Mouse (Mus musculus) G1E (cell line): ENCODE data around the gene Mfsd4a. TPM values are rescaled to one million over a fixed set of nuclear protein-coding genes. Genes with fewer than 3 reads are reported as not detected.
A peak's percentile ranks its signal among the peaks of the same experiment; 100 is the strongest.

Experiments used
- ATAC-seq: 2 replicates; pipeline ENCODE4 v1.8.0; 2016; ENCODE audit warnings: mild to moderate bottlenecking; ENCODE audit not compliant: insufficient number of reproducible peaks, poor library complexity, low FRiP score, severe bottlenecking; ENCODE audit errors: extremely low read depth
- DNase-seq: peaks from one replicate; pipeline ENCODE4 v3.0.0; 2012; ENCODE audit warnings: low spot score
- H3K27me3 ChIP-seq: 2 replicates; pipeline ENCODE4 v1.6.1; 2012; ENCODE audit warnings: mild to moderate bottlenecking, low read length, inconsistent platforms; ENCODE audit not compliant: insufficient read depth
- H3K36me3 ChIP-seq: replicated peaks from 2 replicates; pipeline ENCODE3; 2012; ENCODE audit warnings: mild to moderate bottlenecking, inconsistent platforms
- H3K4me1 ChIP-seq: 2 replicates; pipeline ENCODE4 v1.6.1; 2012; ENCODE audit warnings: low read depth, low read length, inconsistent platforms, mixed read lengths; ENCODE audit not compliant: insufficient read depth
- H3K4me3 ChIP-seq: 2 replicates; pipeline ENCODE4 v1.5.1; 2012; ENCODE audit warnings: low read depth, mild to moderate bottlenecking, inconsistent platforms, low read length, moderate library complexity, mixed read lengths
- H3K9me3 ChIP-seq: replicated peaks from 2 replicates; pipeline ENCODE4 v1.6.1; 2012; ENCODE audit warnings: inconsistent platforms
- CTCF ChIP-seq: IDR thresholded peaks from 2 replicates; pipeline ENCODE4 v1.5.1; 2012; ENCODE audit warnings: low read depth, low read length, inconsistent platforms, mixed read lengths
- GATA1 ChIP-seq: IDR thresholded peaks from 2 replicates; pipeline ENCODE4 v1.6.1; 2012; ENCODE audit warnings: borderline replicate concordance, low read length, inconsistent platforms, mixed read lengths
- GATA2 ChIP-seq: IDR thresholded peaks from 2 replicates; pipeline ENCODE4 v1.6.1; 2012; ENCODE audit warnings: low read depth, low read length, inconsistent platforms, borderline replicate concordance
- POLR2AphosphoS5 ChIP-seq: IDR thresholded peaks from 2 replicates; pipeline ENCODE4 v1.6.1; 2012; ENCODE audit warnings: low read depth, low read length, inconsistent platforms; ENCODE audit not compliant: insufficient replicate concordance
- TAL1 ChIP-seq: conservative IDR thresholded peaks from 2 replicates; pipeline ENCODE4 v1.6.1; 2012; ENCODE audit warnings: low read depth, low read length, inconsistent platforms, mixed read lengths
- polyA plus RNA-seq: library from polyadenylated mRNA; stranded (reverse); fragments of >175 nt; gene quantifications from 2 replicates; pipeline ENCODE4 v1.2.3, GENCODE M21; 2012
- total RNA-seq, 2 experiments: library from RNA; stranded (forward) in 1 of 2; stranded (reverse) in 1 of 2; fragments of 200-1000 nt in 1 of 2; fragments of >200 nt in 1 of 2; fragmentation: Nextera tagmentation in 1 of 2; gene quantifications; 2 replicates each; pipeline ENCODE4 v1.2.3; 2014 to 2017

The Mfsd4a gene
- total and polyA plus RNA-seq, 3 experiments, result 1.0 TPM; not detected in 2

- peaks cover 4% of the 10 kb centered on the region for H3K4me1 ChIP-seq
- H3K4me3 ChIP-seq, result no peak overlapping the region
- ATAC-seq (no peak), DNase-seq (no peak)
- H3K9me3 ChIP-seq, result no peaks in the 10 kb centered on the region
- no peaks in the 10 kb centered on the region for H3K36me3 ChIP-seq
- no peak for TF ChIP-seq GATA1
- TF ChIP-seq TAL1, result no peak
- no peak for TF ChIP-seq POLR2AphosphoS5
- no peak for TF ChIP-seq GATA2
- H3K27me3 ChIP-seq, result peaks cover 4% of the 10 kb centered on the region
Observed at GRCm38 (mm10) chr1:132093269-132093668, 25.4 kb upstream of the Mfsd4a start.

- H3K4me1 ChIP-seq, result no peaks in the 10 kb centered on the region
- H3K36me3 ChIP-seq, result no peaks in the 10 kb centered on the region
- DNase-seq (no peak), ATAC-seq (no peak)
- H3K4me3 ChIP-seq, result no peak overlapping the region
- peaks cover 6% of the 10 kb centered on the region for H3K27me3 ChIP-seq
- H3K9me3 ChIP-seq, result no peaks in the 10 kb centered on the region
- TF ChIP-seq GATA2, result no peak
- TF ChIP-seq CTCF, result no peak
- no peak for TF ChIP-seq POLR2AphosphoS5
- no peak for TF ChIP-seq TAL1
- TF ChIP-seq GATA1, result no peak
Observed at GRCm38 (mm10) chr1:132090266-132090665, 22.4 kb upstream of the Mfsd4a start.

DNA sequence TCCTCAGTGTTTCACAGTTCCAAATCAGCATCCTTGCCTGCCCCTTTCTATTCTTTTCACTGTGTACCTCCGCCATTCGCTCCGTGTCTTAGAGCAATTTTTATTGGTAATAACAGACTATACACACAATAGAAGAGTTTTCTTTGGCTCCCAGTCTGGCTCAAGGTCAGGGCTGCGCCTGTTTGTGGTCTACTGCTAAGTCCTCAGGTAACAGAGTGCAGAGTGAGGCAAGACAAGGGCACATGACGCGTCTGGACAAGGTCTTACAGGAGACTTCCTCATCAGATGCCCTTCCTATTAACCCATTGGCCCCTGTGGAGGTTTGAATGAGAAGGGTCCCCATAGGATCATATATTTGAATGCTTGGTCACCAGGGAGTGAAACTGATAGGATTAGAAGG is 21.9 kb upstream of the Mfsd4a start:
- no peak for DNase-seq
- Histone ChIP-seq H3K36me3 (no peaks in the 10 kb centered on the region), H3K27me3 (peaks cover 6% of the 10 kb centered on the region), H3K4me3 (no peak overlapping the region), H3K4me1 (no peaks in the 10 kb centered on the region), H3K9me3 (no peaks in the 10 kb centered on the region)
- no peak for ATAC-seq
- TF ChIP-seq TAL1 (no peak), GATA1 (no peak), POLR2AphosphoS5 (no peak), GATA2 (no peak), CTCF (no peak)

GRCm38 (mm10) chr1:132088181-132088671 is 20.4 kb upstream of the Mfsd4a start:
- no peaks in the 10 kb centered on the region for H3K4me1 ChIP-seq
- DNase-seq (no peak), ATAC-seq (no peak)
- H3K36me3 ChIP-seq, result no peaks in the 10 kb centered on the region
- TF ChIP-seq TAL1, result no peak
- no peak overlapping the region for H3K4me3 ChIP-seq
- peaks cover 5% of the 10 kb centered on the region for H3K27me3 ChIP-seq
- H3K9me3 ChIP-seq, result no peaks in the 10 kb centered on the region

DNA sequence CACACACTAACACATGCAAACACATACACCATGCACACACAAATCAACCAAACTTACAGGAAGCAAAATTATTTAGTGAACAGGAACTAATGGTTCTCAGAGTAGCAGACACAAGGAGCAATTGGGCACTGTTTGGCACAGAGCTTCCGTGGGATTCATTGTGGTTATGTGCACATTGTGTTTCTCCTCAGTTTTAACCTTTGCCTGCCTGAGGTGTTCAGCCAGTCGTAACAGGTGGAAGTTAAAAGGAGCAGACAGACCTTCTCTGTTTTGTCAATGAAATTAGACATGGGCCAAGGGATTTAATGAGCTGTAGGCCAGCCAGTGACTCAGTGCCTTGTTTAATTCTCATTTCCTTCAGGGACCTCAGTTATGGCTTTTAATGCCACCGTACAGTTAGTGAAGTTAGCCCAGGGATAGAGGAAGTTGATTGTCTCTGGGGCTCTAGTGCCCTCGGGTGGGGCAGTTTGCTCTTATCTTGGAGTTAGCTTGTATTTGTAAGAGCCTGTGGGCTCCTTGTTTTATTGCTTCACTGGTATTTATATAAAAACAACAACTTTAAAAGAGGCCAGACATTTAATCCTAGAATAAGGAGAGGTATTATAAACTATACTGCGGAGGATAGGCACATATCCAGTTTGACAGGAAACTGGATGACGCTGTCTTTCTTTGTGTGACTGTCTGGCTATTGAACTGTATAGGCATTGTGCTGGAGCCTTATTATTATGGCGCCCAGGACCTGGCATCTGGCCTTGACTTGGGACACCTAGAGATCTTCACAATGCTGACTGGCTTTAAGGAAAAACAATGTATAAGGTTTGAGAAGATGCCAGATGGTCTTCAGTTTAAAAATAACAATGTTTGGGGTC is 17.6 kb upstream of the Mfsd4a start:
- Histone ChIP-seq H3K4me1 (no peaks in the 10 kb centered on the region), H3K36me3 (no peaks in the 10 kb centered on the region), H3K27me3 (peaks cover 2% of the 10 kb centered on the region; the same call in 1 of the 2 replicates), H3K9me3 (no peaks in the 10 kb centered on the region; the same call in 1 of the 2 replicates), H3K4me3 (no peak overlapping the region)
- TF ChIP-seq POLR2AphosphoS5 (no peak), CTCF (no peak), TAL1 (no peak), GATA2 (no peak)
- no peak for DNase-seq
- ATAC-seq, result peak; percentile 15; the same call in 1 of the 2 replicates

DNA sequence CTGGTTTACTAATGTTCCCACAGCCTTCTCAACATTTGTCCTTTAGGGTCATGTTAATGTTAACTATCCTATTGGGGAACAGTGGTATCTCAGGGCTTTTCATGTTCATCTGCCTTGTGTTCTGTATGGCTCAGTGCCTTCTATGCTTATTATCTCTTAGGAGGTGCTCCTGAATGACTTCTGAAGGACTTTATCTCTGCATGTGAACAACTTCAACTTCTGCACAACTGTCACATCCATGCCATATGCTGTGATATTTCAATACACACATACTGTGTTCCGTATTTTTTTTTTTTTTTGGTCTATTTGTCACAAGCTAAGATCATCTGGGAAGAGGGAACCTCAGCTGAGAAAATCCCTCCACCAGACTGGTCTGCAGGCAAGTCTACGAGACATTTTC is 10.6 kb upstream of the Mfsd4a start:
- peaks cover 31% of the 10 kb centered on the region for H3K27me3 ChIP-seq
- no peaks in the 10 kb centered on the region for H3K36me3 ChIP-seq
- no peak overlapping the region for H3K4me3 ChIP-seq
- TF ChIP-seq TAL1, result no peak
- no peak for TF ChIP-seq GATA2
- no peak for TF ChIP-seq POLR2AphosphoS5
- no peak for TF ChIP-seq GATA1
- TF ChIP-seq CTCF, result no peak
- DNase-seq, result no peak
- no peaks in the 10 kb centered on the region; the same call in 1 of the 2 replicates for H3K9me3 ChIP-seq
- ATAC-seq, result no peak
- no peaks in the 10 kb centered on the region for H3K4me1 ChIP-seq
